Mouse (Mus musculus): ENCODE measurements around the gene Tesc. TPM values are rescaled to one million over a fixed set of nuclear protein-coding genes. Genes with fewer than 3 reads are reported as not detected.
A peak's percentile ranks its signal among the peaks of the same experiment; 100 is the strongest.

Gene Tesc
- total RNA-seq, 2 experiments from 2014 or later = 3.7 to 5.4 TPM

- DNase-seq = peak; percentile 89
- intact Hi-C loops (cut with DNase I) = no loop called here
These were observed 12.5 kb upstream of the Tesc start for GRCm38 (mm10) chr5:118015028-118015427.

- DNase-seq = no peak
- intact Hi-C loops (cut with DNase I) = no loop called here
These were observed 11.9 kb upstream of the Tesc start for GRCm38 (mm10) chr5:118015669-118016068.

- intact Hi-C loops (cut with DNase I) = no loop called here
- DNase-seq = no peak
These were observed 10.0 kb upstream of the Tesc start for GRCm38 (mm10) chr5:118017527-118017926.

- DNase-seq = no peak
- intact Hi-C loops (cut with DNase I) = no loop called here
These were observed 7.6 kb upstream of the Tesc start for GRCm38 (mm10) chr5:118019905-118020304.

- intact Hi-C loops (cut with DNase I) = no loop called here
- DNase-seq = no peak
These were observed 4.5 kb upstream of the Tesc start for GRCm38 (mm10) chr5:118023053-118023452.

GRCm38 (mm10) chr5:118025880-118026279, 1.7 kb upstream of the Tesc start:
- DNase-seq = no peak
- intact Hi-C loops (cut with DNase I) = no loop called here

- intact Hi-C loops (cut with DNase I) = no loop called here
- no peak for DNase-seq
These were observed 1.2 kb upstream of the Tesc start for GRCm38 (mm10) chr5:118026343-118026742.

GRCm38 (mm10) chr5:118027101-118027697, 344 bp upstream of the Tesc start:
- intact Hi-C loops (cut with DNase I) = no loop called here
- DNase-seq = no peak

GRCm38 (mm10) chr5:118028191-118029034, 870 bp downstream of the Tesc start:
- intact Hi-C loops (cut with DNase I) = no loop called here
- DNase-seq = no peak

GRCm38 (mm10) chr5:118029035-118029408, 1.5 kb downstream of the Tesc start:
- DNase-seq = no peak
- intact Hi-C loops (cut with DNase I) = no loop called here

GRCm38 (mm10) chr5:118029420-118029819, 1.9 kb downstream of the Tesc start:
- intact Hi-C loops (cut with DNase I) = no loop called here
- DNase-seq = no peak

GRCm38 (mm10) chr5:118030022-118030675, 2.6 kb downstream of the Tesc start:
- no peak for DNase-seq
- intact Hi-C loops (cut with DNase I) = no loop called here

- DNase-seq = no peak
- intact Hi-C loops (cut with DNase I) = no loop called here
These were observed 3.5 kb downstream of the Tesc start for GRCm38 (mm10) chr5:118031059-118031458.

GRCm38 (mm10) chr5:118031508-118031907, 4.0 kb downstream of the Tesc start:
- no peak for DNase-seq
- intact Hi-C loops (cut with DNase I) = no loop called here

GRCm38 (mm10) chr5:118033328-118033727, 5.8 kb downstream of the Tesc start:
- intact Hi-C loops (cut with DNase I) = no loop called here
- no peak for DNase-seq

- DNase-seq = no peak
- intact Hi-C loops (cut with DNase I) = no loop called here
These were observed 6.2 kb downstream of the Tesc start for GRCm38 (mm10) chr5:118033740-118034139.

GRCm38 (mm10) chr5:118034632-118035031, 7.1 kb downstream of the Tesc start:
- intact Hi-C loops (cut with DNase I) = no loop called here
- DNase-seq = no peak

- intact Hi-C loops (cut with DNase I) = no loop called here
- DNase-seq = no peak
These were observed 8.2 kb downstream of the Tesc start for GRCm38 (mm10) chr5:118035786-118036185.

- intact Hi-C loops (cut with DNase I) = no loop called here
- DNase-seq = no peak
These were observed 9.6 kb downstream of the Tesc start for GRCm38 (mm10) chr5:118036888-118037797.

- intact Hi-C loops (cut with DNase I) = no loop called here
- peak; percentile 74 for DNase-seq
These were observed 10.4 kb downstream of the Tesc start for GRCm38 (mm10) chr5:118037798-118038484.

Measured in left cerebral cortex, postnatal 4 days (tissue).